In genomic region chr7:80689221-80689591, GRCm38 (mm10) we compare ENCODE assay signal across 8 mouse cellular contexts. TPM values are rescaled to one million over a fixed set of nuclear protein-coding genes. Genes with fewer than 3 reads are reported as not detected.
DNase-seq lines count a peak whose midpoint lies in the region; ATAC-seq and TF ChIP-seq lines count a peak whose summit lies in the region.

No protein-coding gene starts in this region.

- no peaks in the 10 kb centered on the region for H3K9me3 ChIP-seq in limb, embryonic 10.5 days (replicated peaks)

- no peak for TF ChIP-seq CTCF in layer of hippocampus, adult 2 months (conservative IDR thresholded peaks at IDR 0.05)

- peak; percentile 29 to 34 for DNase-seq in layer of hippocampus, adult 2 months (ENCODE audit: low spot score in 2 of 2)
- no peak for DNase-seq in layer of hippocampus, adult 9-10 months (ENCODE audit: low spot score)
- DNase-seq in adrenal gland, adult 8-10 months = peak; percentile 66
- peak; percentile 37 to 54 for DNase-seq in heart, adult 9 months (ENCODE audit: low spot score in 2 of 2)
- no peak for DNase-seq in limb, embryonic 10.5 days (ENCODE audit: low spot score)
- peak; percentile 69 for DNase-seq in neural tube, embryonic 10.5 days (ENCODE audit: extremely low spot score, low spot score)
- DNase-seq in right cerebral cortex, postnatal 14 days = no peak

- WGBS in limb, embryonic 10.5 days = 38% methylated on average over 10 of the region's 10 CpGs

- H3K4me1 ChIP-seq in limb, embryonic 10.5 days = peaks cover 18% of the 10 kb centered on the region

- no peaks in the 10 kb centered on the region for H3K36me3 ChIP-seq in limb, embryonic 10.5 days

- H3K27me3 ChIP-seq in limb, embryonic 10.5 days (ENCODE audit: low read depth, poor library complexity, severe bottlenecking) = no peaks in the 10 kb centered on the region

- ATAC-seq in granulocyte monocyte progenitor cell, adult 5-6 weeks (replicated peaks; ENCODE audit: poor library complexity, severe bottlenecking) = no peak

- H3K4me3 ChIP-seq in layer of hippocampus, adult 2 months = peak overlapping the region; percentile 73
- peak overlapping the region; percentile 90 for H3K4me3 ChIP-seq in limb, embryonic 10.5 days

- peak overlapping the region; percentile 92 for H3K27ac ChIP-seq in layer of hippocampus, adult 2 months
- peak overlapping the region; percentile 98 for H3K27ac ChIP-seq in limb, embryonic 10.5 days

RNA-seq across cellular contexts. Expression of gene Crtc3, which starts 0.5 kb away (rescaled TPM):
- total RNA-seq in layer of hippocampus, adult 2 months (2021) = 10 to 100 TPM; 21.0 to 24.4 TPM
- 10 to 100 TPM; 27.2 to 44.9 (median 35.5) TPM for total RNA-seq in adrenal gland, adult 8-10 months (2022)
- 13.4 and 16.0 TPM in 2 replicates for polyA plus RNA-seq in limb, embryonic 10.5 days (2016; fragmentation: Nextera tagmentation; extraction: Ambion mirVana)
- total RNA-seq in granulocyte monocyte progenitor cell, adult 5-6 weeks (2014; fragmentation: Nextera tagmentation) = 21.7 and 33.0 TPM in 2 replicates
- 6.2 and 6.8 TPM in 2 replicates for total RNA-seq in granulocyte monocyte progenitor cell, adult 5-6 weeks (2017)

Comparison
In these comparisons a context has a peak if more than half of its experiments do, and no peak if none do; other contexts are left out.
1. DNase-seq: peak in layer of hippocampus, adult 2 months (2 of 2), adrenal gland, adult 8-10 months (single experiment), heart, adult 9 months (2 of 2) and neural tube, embryonic 10.5 days (single experiment); none in layer of hippocampus, adult 9-10 months (single experiment), limb, embryonic 10.5 days (single experiment) and right cerebral cortex, postnatal 14 days (single experiment).